Mouse (Mus musculus): ENCODE measurements around the gene Rexo4. TPM values are rescaled to one million over a fixed set of nuclear protein-coding genes. Genes with fewer than 3 reads are reported as not detected.

Rexo4 gene
- 45.2 and 45.9 TPM in 2 replicates for polyA plus RNA-seq (2015; fragmentation: Nextera tagmentation; extraction: Ambion mirVana)

- Histone ChIP-seq H3K9me3 (no peaks in the 10 kb centered on the region), H3K4me1 (peaks cover 20% of the 10 kb centered on the region), H3K27ac (peak within 1 kb of the TSS; percentile 99), H3K27me3 (no peaks in the 10 kb centered on the region), H3K4me2 (peak within 1 kb of the TSS; percentile 78), H3K36me3 (peaks cover 30% of the 10 kb centered on the region), H3K4me3 (peak within 1 kb of the TSS; percentile 83), H3K9ac (peak within 1 kb of the TSS; percentile 92)
- peak; percentile 94 for ATAC-seq (ENCODE audit: insufficient number of reproducible peaks, low FRiP score, low TSS enrichment, low read depth)
- under 1% methylated on average over 50 of the region's 50 CpGs for whole genome bisulfite sequencing
These were observed at the start of gene Rexo4 for GRCm38 (mm10) chr2:26963923-26964723. Gene Rexo4 (minus strand): TSS chr2:26964386.

GRCm38 (mm10) chr2:27009714-27010244 is 45.6 kb upstream of the Rexo4 start, which contains the start of gene Cacfd1:
Gene Cacfd1 (plus strand): TSS chr2:27009926.
- Histone ChIP-seq H3K9ac (peak within 1 kb of the TSS; percentile 89), H3K4me1 (peaks cover 23% of the 10 kb centered on the region), H3K4me2 (peak within 1 kb of the TSS; percentile 65), H3K4me3 (peak within 1 kb of the TSS; percentile 68), H3K27me3 (no peaks in the 10 kb centered on the region), H3K27ac (peak within 1 kb of the TSS; percentile 88), H3K9me3 (no peaks in the 10 kb centered on the region), H3K36me3 (peaks cover 16% of the 10 kb centered on the region)
- WGBS: 0% methylated on average over 42 of the region's 43 CpGs
- ATAC-seq (ENCODE audit: insufficient number of reproducible peaks, low FRiP score, low TSS enrichment, low read depth): peak; percentile 93

- Histone ChIP-seq H3K9me3 (no peaks in the 10 kb centered on the region), H3K4me2 (no peak overlapping the region), H3K27ac (no peak overlapping the region), H3K36me3 (no peaks in the 10 kb centered on the region), H3K27me3 (no peaks in the 10 kb centered on the region), H3K4me1 (peaks cover 23% of the 10 kb centered on the region), H3K4me3 (no peak overlapping the region), H3K9ac (no peak overlapping the region)
- WGBS: 61% methylated on average over 7 of the region's 7 CpGs
- ATAC-seq (ENCODE audit: insufficient number of reproducible peaks, low FRiP score, low TSS enrichment, low read depth): no peak
These were observed 43.5 kb upstream of the Rexo4 start for GRCm38 (mm10) chr2:27007701-27008100.

DNA sequence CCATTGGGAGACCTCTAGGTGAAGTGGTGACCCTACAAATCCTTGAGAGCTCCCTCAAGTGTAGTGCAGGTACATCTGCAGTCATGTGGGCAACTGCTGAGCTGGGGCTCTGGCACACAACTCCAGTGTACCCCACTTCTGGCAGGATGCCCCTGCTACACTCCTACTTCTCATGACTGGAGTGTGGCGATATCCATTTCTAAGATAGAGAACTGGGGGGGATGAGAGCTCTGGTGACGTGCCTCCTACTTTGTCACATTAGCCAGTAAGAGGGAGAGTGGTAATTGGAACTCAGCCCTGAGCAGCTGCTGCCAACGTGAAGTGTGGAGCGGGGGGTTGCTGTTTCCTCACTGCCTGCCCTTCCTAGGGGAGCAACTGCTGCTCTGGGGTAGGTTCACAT is 42.1 kb upstream of the Rexo4 start:
- H3K27me3 ChIP-seq: no peaks in the 10 kb centered on the region
- WGBS: 64% methylated on average over 4 of the region's 4 CpGs
- no peak overlapping the region for H3K4me3 ChIP-seq
- H3K36me3 ChIP-seq: no peaks in the 10 kb centered on the region
- H3K9me3 ChIP-seq: no peaks in the 10 kb centered on the region
- H3K4me1 ChIP-seq: peaks cover 17% of the 10 kb centered on the region
- H3K27ac ChIP-seq: no peak overlapping the region
- no peak for ATAC-seq (ENCODE audit: insufficient number of reproducible peaks, low FRiP score, low TSS enrichment, low read depth)
- no peak overlapping the region for H3K4me2 ChIP-seq
- no peak overlapping the region for H3K9ac ChIP-seq

GRCm38 (mm10) chr2:26997993-26998392 is 33.8 kb upstream of the Rexo4 start:
- Histone ChIP-seq H3K4me1 (no peaks in the 10 kb centered on the region), H3K27ac (no peak overlapping the region), H3K9ac (no peak overlapping the region), H3K9me3 (no peaks in the 10 kb centered on the region), H3K36me3 (no peaks in the 10 kb centered on the region), H3K4me3 (no peak overlapping the region), H3K27me3 (no peaks in the 10 kb centered on the region), H3K4me2 (no peak overlapping the region)
- no peak for ATAC-seq (ENCODE audit: insufficient number of reproducible peaks, low FRiP score, low TSS enrichment, low read depth)
- 86% methylated on average over 7 of the region's 7 CpGs for WGBS

- Histone ChIP-seq H3K36me3 (no peaks in the 10 kb centered on the region), H3K27me3 (no peaks in the 10 kb centered on the region), H3K9me3 (no peaks in the 10 kb centered on the region), H3K27ac (no peak overlapping the region), H3K4me2 (no peak overlapping the region), H3K9ac (no peak overlapping the region), H3K4me1 (no peaks in the 10 kb centered on the region), H3K4me3 (no peak overlapping the region)
- ATAC-seq (ENCODE audit: insufficient number of reproducible peaks, low FRiP score, low TSS enrichment, low read depth): no peak
- WGBS: 72% methylated on average over 1 of the region's 1 CpGs
These were observed 33.3 kb upstream of the Rexo4 start for GRCm38 (mm10) chr2:26997498-26997897.

DNA sequence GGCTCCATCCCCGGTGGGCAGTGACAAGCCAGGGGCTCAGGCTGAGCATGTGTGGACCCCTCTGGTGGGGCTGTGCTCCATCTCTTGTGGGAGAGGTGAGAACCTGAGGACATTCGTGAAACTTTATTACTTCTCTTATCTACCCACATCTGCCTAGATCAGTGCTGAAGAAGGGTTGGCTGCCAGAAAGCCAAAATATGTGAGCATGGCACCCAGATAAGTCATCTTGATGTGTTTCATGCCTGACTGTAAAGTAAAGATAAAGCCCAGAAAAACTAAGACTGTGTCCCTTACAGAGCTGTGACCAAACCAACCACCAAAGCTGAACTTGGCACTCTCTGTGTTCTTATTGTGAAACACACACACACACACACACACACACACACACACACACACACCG is 29.8 kb upstream of the Rexo4 start:
- WGBS: 74% methylated on average over 3 of the region's 3 CpGs
- Histone ChIP-seq H3K9me3 (no peaks in the 10 kb centered on the region), H3K4me2 (no peak overlapping the region), H3K27ac (no peak overlapping the region), H3K9ac (no peak overlapping the region), H3K36me3 (no peaks in the 10 kb centered on the region), H3K4me1 (no peaks in the 10 kb centered on the region), H3K4me3 (no peak overlapping the region), H3K27me3 (no peaks in the 10 kb centered on the region)
- no peak for ATAC-seq (ENCODE audit: insufficient number of reproducible peaks, low FRiP score, low TSS enrichment, low read depth)

GRCm38 (mm10) chr2:26984640-26985039 is 20.5 kb upstream of the Rexo4 start:
- no peak overlapping the region for H3K27ac ChIP-seq
- no peaks in the 10 kb centered on the region for H3K4me1 ChIP-seq
- H3K9me3 ChIP-seq: no peaks in the 10 kb centered on the region
- no peak overlapping the region for H3K9ac ChIP-seq
- no peaks in the 10 kb centered on the region for H3K36me3 ChIP-seq
- H3K27me3 ChIP-seq: no peaks in the 10 kb centered on the region
- no peak overlapping the region for H3K4me3 ChIP-seq
- 88% methylated on average over 5 of the region's 5 CpGs for WGBS
- H3K4me2 ChIP-seq: no peak overlapping the region
- ATAC-seq (ENCODE audit: insufficient number of reproducible peaks, low FRiP score, low TSS enrichment, low read depth): no peak

DNA sequence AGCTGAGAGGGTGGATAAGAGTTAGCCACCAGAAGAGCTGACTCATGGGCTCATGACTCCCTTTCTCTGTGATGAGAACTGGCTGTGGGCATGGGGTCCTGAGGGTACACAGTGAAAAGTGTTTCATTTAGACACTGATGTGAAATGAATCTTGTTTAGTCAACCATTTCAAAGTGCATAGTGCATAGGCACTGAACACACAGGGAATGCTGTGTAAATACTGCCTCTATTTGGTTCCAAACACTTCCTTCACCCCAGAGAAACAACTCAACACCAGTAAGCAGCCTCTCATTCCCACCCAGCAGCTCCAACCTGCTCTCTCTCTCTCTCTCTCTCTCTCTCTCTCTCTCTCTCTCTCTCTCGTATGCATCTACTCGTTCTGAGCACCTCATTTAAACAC is 20.0 kb upstream of the Rexo4 start:
- WGBS: 69% methylated on average over 2 of the region's 2 CpGs
- Histone ChIP-seq H3K36me3 (no peaks in the 10 kb centered on the region), H3K4me2 (no peak overlapping the region), H3K9ac (no peak overlapping the region), H3K4me3 (no peak overlapping the region), H3K4me1 (no peaks in the 10 kb centered on the region), H3K27me3 (no peaks in the 10 kb centered on the region), H3K27ac (no peak overlapping the region), H3K9me3 (no peaks in the 10 kb centered on the region)
- no peak for ATAC-seq (ENCODE audit: insufficient number of reproducible peaks, low FRiP score, low TSS enrichment, low read depth)

DNA sequence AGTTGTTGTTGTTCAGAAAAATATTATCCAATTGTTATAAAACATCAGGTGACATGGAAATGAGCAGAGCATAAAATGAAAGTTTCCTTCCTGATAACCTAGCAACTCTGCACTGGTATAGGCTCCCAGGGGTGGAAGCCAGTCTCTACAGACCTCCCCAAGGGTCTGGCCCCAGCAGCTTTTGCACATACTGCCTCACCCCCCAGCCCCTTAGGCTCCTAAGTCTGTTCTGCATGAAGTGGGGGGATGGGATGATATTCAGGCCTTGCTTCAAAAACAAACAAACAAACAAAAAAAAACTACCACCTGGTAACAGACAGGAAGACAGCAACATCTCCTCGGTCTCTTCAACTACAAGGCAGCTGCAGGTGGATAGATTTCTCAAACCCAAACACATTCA is 16.2 kb upstream of the Rexo4 start:
- Histone ChIP-seq H3K4me2 (no peak overlapping the region), H3K4me3 (no peak overlapping the region), H3K27ac (no peak overlapping the region), H3K9ac (no peak overlapping the region), H3K9me3 (no peaks in the 10 kb centered on the region), H3K36me3 (no peaks in the 10 kb centered on the region), H3K4me1 (no peaks in the 10 kb centered on the region), H3K27me3 (no peaks in the 10 kb centered on the region)
- 72% methylated on average over 1 of the region's 1 CpGs for WGBS
- no peak for ATAC-seq (ENCODE audit: insufficient number of reproducible peaks, low FRiP score, low TSS enrichment, low read depth)

DNA sequence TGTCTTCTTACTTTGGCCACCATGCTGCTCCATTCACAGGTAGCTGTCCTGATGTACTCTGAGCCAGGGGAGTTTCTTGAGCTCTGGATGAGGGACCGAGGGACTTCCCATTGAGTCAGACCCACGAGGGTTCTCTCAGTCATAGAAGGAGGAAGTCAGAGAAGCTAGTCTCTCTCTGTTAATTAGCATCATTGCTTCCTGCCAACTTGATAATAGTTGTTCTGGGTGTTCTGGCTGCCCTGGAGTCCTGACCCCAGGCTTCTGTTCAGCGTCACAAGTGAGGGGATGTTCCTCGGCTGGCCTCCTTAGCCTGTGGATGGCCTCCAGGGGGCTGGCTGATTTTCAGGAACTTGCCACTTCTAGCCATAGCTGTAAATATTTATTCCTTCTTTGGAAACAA is 9.8 kb upstream of the Rexo4 start:
- H3K27me3 ChIP-seq: no peaks in the 10 kb centered on the region
- WGBS: 26% methylated on average over 4 of the region's 4 CpGs
- H3K27ac ChIP-seq: no peak overlapping the region

GRCm38 (mm10) chr2:26973116-26973515 is 8.9 kb upstream of the Rexo4 start, which contains the start of gene Adamts13:
Gene Adamts13 (plus strand): TSS chr2:26973416.
- 69% methylated on average over 3 of the region's 3 CpGs for WGBS
- no peaks in the 10 kb centered on the region for H3K9me3 ChIP-seq
- H3K9ac ChIP-seq: no peak within 1 kb of the TSS
- no peaks in the 10 kb centered on the region for H3K27me3 ChIP-seq
- ATAC-seq (ENCODE audit: insufficient number of reproducible peaks, low FRiP score, low TSS enrichment, low read depth): no peak
- no peaks in the 10 kb centered on the region for H3K4me1 ChIP-seq
- H3K36me3 ChIP-seq: no peaks in the 10 kb centered on the region
- no peak within 1 kb of the TSS for H3K4me2 ChIP-seq
- H3K27ac ChIP-seq: no peak within 1 kb of the TSS
- H3K4me3 ChIP-seq: no peak within 1 kb of the TSS

More for the DNA sequence above, 9.8 kb upstream of the Rexo4 start:
- Histone ChIP-seq H3K9me3 (no peaks in the 10 kb centered on the region), H3K4me3 (no peak overlapping the region), H3K36me3 (no peaks in the 10 kb centered on the region), H3K4me2 (no peak overlapping the region), H3K9ac (no peak overlapping the region), H3K4me1 (no peaks in the 10 kb centered on the region)
- no peak for ATAC-seq (ENCODE audit: insufficient number of reproducible peaks, low FRiP score, low TSS enrichment, low read depth)
